Mouse (Mus musculus): Measurements from ENCODE around the gene Skap1.

GRCm38 (mm10) chr11:96757421-96757820 is 293.0 kb downstream of the Skap1 start:
- TF ChIP-seq EP300 (IDR thresholded peaks at IDR 0.05; ENCODE audit: low read depth) = no peak
- TF ChIP-seq CTCF (IDR thresholded peaks at IDR 0.05; ENCODE audit: low read depth) = no peak; the same call in 1 of the 2 replicates

Data from heart, postnatal 0 days (tissue).